Mouse (Mus musculus) left cerebral cortex, postnatal 36 days (tissue): ENCODE results near the gene Nptx1. TPM values are rescaled to one million over a fixed set of nuclear protein-coding genes. Genes with fewer than 3 reads are reported as not detected.
A peak's percentile ranks its signal among the peaks of the same experiment; 100 is the strongest.

Source experiments
- DNase-seq, 2 experiments: peaks; one replicate each; pipeline ENCODE4 v3.0.0; 2021 to 2022; ENCODE audit warnings: low spot score in 2 of 2, mixed read lengths in 1 of 2
- intact Hi-C: fragments of 180-260 bp; cut with DNase I; formaldehyde crosslinking; loops from one replicate; pipeline ENCODE4 v1.15.1; 2025
- total RNA-seq, 2 experiments: library from RNA; stranded (reverse); gene quantifications; 2 replicates each; pipeline ENCODE4 v1.2.3; 2021

Nptx1 gene
- total RNA-seq, 2 experiments from 2014 or later, result 240 to 248 TPM

DNA sequence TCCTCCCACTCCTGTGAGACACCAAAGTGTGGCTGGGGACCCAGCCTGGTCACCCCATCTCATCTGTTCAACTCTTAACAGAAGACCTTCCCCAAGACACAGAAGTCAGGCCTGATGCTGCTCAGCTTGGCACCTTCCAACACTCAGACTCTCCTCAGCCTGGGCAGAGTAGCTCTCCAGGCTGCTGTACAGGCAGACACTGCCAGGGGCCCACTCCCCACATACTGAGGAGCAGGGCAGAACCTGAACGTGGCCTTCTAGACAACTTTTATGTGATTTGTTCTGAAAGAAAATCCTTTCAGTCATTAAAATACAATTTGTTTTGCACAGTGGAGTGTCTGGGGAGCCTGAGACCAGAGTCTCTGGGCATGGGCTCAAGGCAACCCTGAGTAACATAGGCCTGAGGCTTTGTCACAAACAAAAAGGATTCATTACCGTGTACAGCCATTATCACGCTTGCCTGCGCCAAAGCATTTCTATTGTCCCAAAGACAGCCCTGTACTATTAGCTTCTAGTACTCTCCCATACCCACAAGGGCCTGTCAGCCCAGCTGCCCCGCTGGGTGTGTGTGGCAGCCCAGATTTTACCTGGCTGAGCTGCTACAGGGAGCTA is 38.3 kb downstream of the Nptx1 start:
- intact Hi-C loops, result loop anchor here (10.0 kb wide), 1 partner anchor 486 kb away; no protein-coding TSS in a partner anchor
- DNase-seq, result no peak

- intact Hi-C loops, result loop anchor here (10.0 kb wide), 1 partner anchor 487 kb away; no protein-coding TSS in a partner anchor
- DNase-seq, result peak; percentile 74 to 81
Observed at GRCm38 (mm10) chr11:119507772-119508171, 39.8 kb downstream of the Nptx1 start.

GRCm38 (mm10) chr11:119506386-119506785 is 41.2 kb downstream of the Nptx1 start:
- DNase-seq, result no peak
- intact Hi-C loops, result loop anchor here (10.0 kb wide), 1 partner anchor 488 kb away; no protein-coding TSS in a partner anchor

GRCm38 (mm10) chr11:119503675-119504074 is 43.9 kb downstream of the Nptx1 start:
- intact Hi-C loops, result loop anchor here (1.0 to 10.0 kb wide), 4 partner anchors 99 to 491 kb away; partner anchors contain the start of gene Rptor

DNA sequence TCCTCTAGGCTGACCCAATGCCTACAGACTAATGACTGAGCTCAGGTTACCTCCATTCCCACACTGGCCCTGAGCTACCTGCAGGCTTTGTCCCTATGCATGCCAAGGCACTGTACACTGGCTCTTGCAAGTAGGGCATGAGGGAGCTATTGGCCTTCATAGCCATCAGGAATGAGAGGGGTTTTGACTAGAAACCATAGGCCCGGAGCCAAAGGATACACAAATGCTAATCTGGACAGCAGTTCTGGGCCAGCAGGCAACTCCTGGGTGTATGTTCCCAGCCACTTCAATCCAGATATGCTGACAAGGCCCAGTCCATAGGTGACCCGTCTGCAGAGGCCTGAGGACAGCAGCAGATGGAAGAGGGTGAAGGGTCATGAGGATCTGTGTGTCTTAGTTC is 47.5 kb downstream of the Nptx1 start:
- DNase-seq, result no peak
- intact Hi-C loops, result loop anchor here (5.0 to 10.0 kb wide), 3 partner anchors 102 to 495 kb away; partner anchors contain the start of gene Rptor

More at GRCm38 (mm10) chr11:119503675-119504074, 43.9 kb downstream of the Nptx1 start:
- DNase-seq, result peak; percentile 72 to 74

DNA sequence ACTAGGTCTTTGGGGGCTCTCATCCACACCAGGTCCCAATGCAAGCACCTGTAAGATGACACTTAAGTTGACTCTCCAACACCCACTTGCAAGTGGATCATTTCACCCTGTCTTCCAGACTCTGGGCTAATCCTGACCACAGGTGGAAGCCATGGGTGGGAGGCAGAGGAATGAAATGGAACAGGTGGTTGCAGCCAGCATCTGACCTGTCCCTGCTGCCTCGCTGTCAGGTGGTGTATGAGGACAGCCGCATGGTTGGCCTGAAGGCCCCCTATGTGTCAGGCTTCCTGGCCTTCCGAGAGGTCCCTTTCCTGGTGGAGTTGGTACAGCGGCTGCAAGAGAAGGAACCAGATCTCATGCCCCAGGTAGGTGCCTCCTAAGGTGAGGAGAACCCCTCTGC is 48.3 kb downstream of the Nptx1 start:
- no peak for DNase-seq
- intact Hi-C loops, result no loop called here

DNA sequence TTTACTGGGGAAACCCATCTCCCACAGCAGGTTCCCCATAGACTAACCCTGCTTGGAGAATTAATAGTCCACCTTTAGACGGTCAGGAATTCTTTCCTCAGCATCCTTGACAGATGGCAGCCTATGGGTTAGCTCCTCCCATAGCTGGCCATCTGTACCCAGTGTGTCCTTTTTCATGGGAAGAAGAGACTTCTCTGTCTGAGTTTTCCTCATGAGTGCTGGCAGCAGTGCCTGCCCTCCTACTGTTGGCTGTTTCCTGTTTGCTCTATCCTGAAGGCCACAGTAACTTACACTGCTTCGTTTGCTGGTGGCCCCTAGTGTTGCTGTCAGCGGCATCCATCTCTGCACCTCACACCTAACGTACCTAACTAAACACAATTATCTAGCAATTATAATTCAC is 50.1 kb downstream of the Nptx1 start:
- DNase-seq, result no peak
- intact Hi-C loops, result no loop called here

- no peak for DNase-seq
- intact Hi-C loops, result no loop called here
Observed at GRCm38 (mm10) chr11:119496147-119496546, 51.4 kb downstream of the Nptx1 start.

GRCm38 (mm10) chr11:119493516-119493915 is 54.0 kb downstream of the Nptx1 start:
- no peak for DNase-seq
- intact Hi-C loops, result no loop called here

GRCm38 (mm10) chr11:119492830-119493229 is 54.7 kb downstream of the Nptx1 start:
- intact Hi-C loops, result no loop called here
- no peak for DNase-seq

- intact Hi-C loops, result loop anchor here (2.0 kb wide), 1 partner anchor 193 kb away; no protein-coding TSS in a partner anchor
- DNase-seq, result no peak
Observed at GRCm38 (mm10) chr11:119491690-119492087, 55.9 kb downstream of the Nptx1 start.

GRCm38 (mm10) chr11:119490861-119491689 is 56.5 kb downstream of the Nptx1 start, which contains the start of gene Endov:
TSS of gene Endov (plus strand) at chr11:119491347.
- intact Hi-C loops, result loop anchor here (2.0 kb wide), 1 partner anchor 192 kb away; no protein-coding TSS in a partner anchor
- DNase-seq, result peak; percentile 99

Other genes starting within 250 kb of the Nptx1 start
- 10 to 100 TPM; 74.7 to 78.6 TPM for gene Eif4a3, start 247.7 kb downstream of the Nptx1 start, total RNA-seq
- gene Card14, start 240.0 kb downstream of the Nptx1 start, total RNA-seq, result under 1 TPM; 0.07 to 0.14 TPM
- gene Sgsh, start 192.2 kb downstream of the Nptx1 start, total RNA-seq, result 1 to 10 TPM; 4.3 to 4.7 TPM
- gene Slc26a11, start 192.2 kb downstream of the Nptx1 start, total RNA-seq, result 1 to 10 TPM; 3.5 to 4.3 TPM
- gene Rnf213, start 154.7 kb downstream of the Nptx1 start, total RNA-seq, result 1 to 10 TPM; 2.8 to 3.0 TPM
- gene Endov, start 56.4 kb downstream of the Nptx1 start, total RNA-seq, result 10 to 100 TPM; 30.6 to 31.0 TPM
- gene Rptor, start 55.2 kb upstream of the Nptx1 start, total RNA-seq, result 10 to 100 TPM; 62.9 to 67.5 TPM